Mouse (Mus musculus) ES-Bruce4 (cell line): ENCODE data around the gene Carmil2.

Experiments used
- EP300 ChIP-seq: IDR thresholded peaks from 2 replicates; pipeline ENCODE4 v1.6.1; 2011; ENCODE audit warnings: low read depth, low read length; ENCODE audit not compliant: insufficient read depth
- POLR2A ChIP-seq: IDR thresholded peaks from one replicate; pipeline ENCODE4 v1.8.1; 2011; ENCODE audit warnings: low read length; ENCODE audit not compliant: insufficient read depth

GRCm38 (mm10) chr8:105709317-105709716, 23.2 kb downstream of the Carmil2 start:
- TF ChIP-seq POLR2A, result no peak
- TF ChIP-seq EP300, result no peak
